Mouse (Mus musculus): ENCODE results near the gene Armc12.
"Not testable (repeated sequence)": the region's sequence is repeated elsewhere in the genome, so short reads cannot be mapped to it uniquely, and the experiment has no call there.

Gene Armc12

DNA sequence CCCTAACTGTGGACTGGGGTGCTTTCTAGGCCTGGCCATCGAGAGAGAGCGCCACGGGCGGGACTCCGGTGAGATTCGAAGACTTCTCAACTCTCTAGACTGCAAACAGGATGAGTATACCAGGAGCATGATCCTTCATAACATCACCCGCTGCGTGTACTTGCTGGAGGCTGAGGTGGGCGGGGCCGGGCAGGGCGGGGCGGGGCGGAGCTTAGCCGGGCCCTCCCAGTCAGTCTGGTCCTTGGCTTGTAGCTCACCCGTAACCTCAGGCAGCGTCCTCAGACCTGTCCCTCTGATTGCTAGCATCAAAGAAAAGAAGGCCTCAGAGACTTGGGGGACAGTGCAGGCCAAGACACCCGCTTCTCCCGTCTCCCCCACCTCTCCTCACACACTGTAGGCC, 1.3 kb downstream of the Armc12 start:
- no peak for DNase-seq (ENCODE audit: low spot score in 2 of 2)

DNA sequence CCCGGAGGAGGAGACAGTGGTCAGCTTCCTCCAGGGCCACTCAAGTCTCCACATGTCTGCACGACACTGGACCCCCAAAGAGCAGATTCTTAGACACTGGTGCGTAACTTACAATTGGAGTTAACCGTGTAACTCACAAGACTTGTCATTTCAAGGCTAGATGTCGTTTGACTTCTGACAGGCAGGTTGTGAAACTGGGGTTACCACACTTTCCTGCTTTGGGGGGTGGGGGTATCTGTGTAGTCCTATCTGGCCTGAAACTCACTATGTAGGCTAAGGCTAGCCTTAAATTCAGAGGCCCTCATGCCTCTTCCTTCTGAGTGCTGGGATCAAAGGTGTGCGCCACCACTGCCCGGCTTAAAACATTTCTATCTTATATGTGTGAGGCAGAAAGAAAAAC, 2.0 kb downstream of the Armc12 start:
- no peak for DNase-seq (ENCODE audit: low spot score in 2 of 2)

DNA sequence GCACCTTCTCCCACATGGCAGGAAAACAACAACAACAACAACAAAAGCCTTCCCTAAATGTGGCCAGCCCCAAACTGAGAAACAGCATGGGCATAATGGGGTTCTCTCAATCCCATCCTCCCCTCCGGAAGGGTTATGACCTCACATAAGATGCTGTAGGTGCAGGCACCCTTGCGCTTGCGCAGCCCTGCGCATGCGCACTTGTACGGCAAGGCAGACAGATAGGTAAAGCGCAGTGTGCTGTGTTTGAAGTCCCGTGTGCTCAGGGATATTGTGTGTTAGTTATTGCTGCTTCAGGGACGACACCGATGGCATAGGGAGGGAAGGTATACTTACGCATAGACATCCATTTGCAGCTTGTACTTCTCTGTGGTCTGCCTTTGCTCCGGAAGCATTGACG, 2.7 kb downstream of the Armc12 start:
- no peak for DNase-seq (ENCODE audit: low spot score in 2 of 2)

DNA sequence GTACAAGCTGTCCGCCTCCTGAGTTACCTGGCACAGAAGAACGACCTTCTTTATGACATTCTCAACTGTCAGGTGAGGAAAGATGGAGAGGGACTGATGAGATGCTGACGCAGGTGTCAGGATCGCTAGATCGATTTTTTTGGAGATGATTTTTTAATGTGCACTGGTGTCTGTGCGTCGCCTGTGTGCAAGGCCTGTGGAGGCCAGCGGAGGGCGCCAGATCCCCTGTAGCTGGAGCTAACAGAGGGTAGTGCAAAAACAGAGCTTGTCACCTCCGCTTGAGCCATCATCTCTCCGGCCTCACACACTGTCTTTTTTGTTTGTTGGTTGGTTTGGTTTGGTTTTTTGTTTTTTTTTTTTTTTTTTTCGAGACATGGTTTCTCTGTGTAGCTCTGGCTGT, 7.3 kb downstream of the Armc12 start:
- DNase-seq (ENCODE audit: low spot score in 2 of 2): no peak

DNA sequence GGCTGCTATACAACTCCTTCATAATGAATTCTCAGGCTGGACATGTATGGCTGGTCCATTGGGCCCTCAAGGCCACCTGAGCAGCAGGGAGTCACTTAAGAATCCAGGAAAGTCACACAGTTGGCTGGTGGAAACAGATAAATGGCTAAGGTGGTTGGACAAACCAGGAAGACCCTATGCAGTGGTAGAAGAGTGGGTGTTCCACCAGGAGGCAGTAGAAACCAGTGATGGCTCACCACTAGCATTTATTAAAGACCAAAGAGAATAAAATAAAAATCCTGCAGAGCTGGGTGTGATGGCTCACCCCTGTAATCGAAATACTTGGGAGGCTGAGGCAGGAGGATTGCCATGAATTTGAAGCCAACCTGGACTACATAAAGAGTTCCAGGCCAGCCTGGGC, 16.3 kb downstream of the Armc12 start:
- no peak for DNase-seq (ENCODE audit: low spot score in 2 of 2)

DNA sequence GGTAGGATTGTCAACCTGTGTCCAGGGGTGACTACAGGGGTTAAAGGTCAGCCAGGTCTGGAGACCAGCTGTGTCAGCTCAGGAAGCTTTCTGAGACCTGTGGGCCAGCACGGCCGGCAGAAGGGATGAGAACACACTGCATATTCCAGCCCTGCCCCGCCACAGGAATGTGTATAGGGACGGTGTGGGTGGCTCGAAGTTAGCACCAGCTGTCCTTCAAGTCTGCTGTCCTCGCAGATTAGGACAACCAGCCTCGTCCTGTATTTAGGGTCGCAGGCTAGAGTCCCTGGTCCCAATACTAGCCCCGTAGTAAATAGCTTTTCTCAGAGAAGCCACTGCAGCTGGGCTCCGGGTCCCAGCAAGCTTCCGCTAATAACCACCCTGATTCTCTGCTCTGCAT, 17.9 kb downstream of the Armc12 start:
- DNase-seq (ENCODE audit: low spot score in 2 of 2): no peak

DNA sequence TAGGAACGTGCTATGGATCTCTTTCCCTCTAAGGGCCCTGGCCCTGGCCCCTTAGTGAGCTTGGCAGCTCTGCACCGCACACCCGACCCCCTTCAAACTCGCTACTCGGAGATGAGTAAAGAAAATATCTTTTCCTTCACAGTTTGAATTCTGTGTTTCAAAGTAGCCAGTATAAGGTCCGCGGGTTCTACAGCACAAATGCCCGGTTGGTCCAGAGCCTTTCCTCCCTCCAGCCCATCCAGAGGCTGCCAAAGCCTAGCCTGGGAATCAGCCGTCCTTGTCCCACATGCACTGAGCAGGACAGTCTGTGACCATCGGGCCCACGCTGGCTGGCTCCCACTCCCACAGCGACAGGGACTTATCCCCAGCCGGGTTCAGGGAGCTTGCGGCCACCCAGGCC, 18.5 kb downstream of the Armc12 start, which contains the start of gene Clpsl2:
Clpsl2 (plus strand) TSS at position 301 of the 400 bp plus-strand sequence.
- no peak for DNase-seq (ENCODE audit: low spot score in 2 of 2)

DNA sequence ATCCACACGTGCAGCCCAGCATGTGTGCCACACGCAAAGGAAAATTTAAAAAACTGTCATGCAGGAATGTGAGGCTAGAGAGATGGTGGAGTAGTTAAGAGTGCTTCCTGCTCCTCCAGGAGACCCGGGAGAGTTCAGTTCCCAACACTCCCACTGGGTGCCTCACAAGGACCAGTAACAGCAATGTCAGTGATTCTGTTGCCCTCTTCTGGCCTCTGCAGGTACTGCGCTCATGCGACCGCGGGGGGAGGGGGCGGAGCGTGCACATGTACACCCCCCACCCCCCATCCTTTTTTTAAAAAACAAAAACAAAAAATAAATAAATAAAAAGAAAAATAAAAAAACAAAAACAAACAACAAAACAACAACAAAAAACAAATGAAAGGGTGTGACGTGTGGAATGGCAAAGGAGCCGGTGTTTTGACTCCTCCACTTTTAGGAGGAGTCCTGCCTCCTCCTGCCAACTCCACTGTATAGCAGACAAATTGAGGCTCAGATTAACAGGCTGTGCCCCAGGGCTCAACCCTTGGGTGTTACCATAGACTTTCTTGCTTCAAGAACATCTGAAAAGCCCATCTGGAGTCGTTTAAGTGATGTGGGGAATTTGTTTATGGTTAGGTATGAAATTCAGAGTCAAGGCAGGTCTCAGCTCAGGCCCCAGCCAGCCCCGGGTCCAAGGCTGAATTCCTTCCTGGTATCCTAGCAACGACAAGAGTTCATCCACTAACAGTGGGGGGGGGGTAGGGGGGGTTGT, 22.6 kb downstream of the Armc12 start:
- peak; percentile 42 to 58 for DNase-seq (ENCODE audit: low spot score in 2 of 2)

DNA sequence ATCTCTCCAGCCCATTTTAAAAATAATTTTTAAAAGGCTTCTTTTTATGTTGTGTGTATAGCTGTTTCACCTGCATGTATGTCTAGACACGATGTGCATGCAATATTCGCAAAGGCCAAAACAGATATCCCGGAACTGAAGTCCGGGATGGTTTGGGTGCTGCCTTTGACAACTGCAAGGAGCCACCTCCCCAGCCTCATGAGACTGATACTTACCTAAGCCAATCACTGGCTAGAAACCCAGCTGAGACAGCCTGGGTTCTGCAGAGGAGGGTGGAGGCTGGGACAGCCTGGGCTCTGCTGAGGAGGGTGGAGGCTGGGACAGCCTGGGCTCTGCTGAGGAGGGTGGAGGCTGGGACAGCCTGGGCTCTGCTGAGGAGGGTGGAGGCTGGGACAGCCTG, 23.4 kb downstream of the Armc12 start:
- DNase-seq (ENCODE audit: low spot score in 2 of 2): not testable (repeated sequence)

DNA sequence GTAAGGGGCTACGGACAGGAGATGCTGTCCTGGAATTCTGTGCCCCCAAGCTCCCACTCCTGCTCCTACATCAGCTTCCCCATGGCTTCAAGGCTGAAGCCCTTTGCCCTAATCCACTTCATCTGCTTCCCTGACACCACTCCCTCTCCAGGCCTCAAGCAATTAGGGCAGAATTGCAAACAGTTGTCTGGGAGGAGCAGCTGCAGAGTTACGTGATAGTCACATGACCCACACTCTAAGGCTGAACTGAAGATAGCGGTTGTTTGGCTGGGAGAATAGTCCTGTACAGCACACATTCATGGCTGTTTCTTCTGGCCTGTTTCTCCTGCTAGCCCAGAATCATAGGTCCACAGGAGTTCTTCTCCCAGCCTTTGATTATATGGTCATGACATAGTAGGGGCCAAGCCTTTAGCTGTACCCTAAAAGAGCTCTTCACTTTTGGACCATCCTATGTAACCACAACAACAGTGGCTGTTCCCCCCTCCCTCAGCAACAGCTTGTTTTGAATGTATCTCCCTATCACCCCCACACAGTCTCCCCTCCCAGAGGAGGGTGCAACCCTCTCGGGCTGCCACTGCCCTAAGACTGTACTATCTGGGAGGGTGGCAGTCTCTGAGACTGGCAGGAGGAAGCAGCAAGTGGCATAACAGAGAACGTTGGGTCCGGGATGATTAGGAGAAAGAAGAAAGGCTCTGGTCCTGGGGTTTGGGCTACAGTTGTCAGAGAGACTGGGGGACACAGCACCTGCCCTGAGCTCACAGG, 26.2 kb downstream of the Armc12 start:
- DNase-seq (ENCODE audit: low spot score in 2 of 2): no peak

DNA sequence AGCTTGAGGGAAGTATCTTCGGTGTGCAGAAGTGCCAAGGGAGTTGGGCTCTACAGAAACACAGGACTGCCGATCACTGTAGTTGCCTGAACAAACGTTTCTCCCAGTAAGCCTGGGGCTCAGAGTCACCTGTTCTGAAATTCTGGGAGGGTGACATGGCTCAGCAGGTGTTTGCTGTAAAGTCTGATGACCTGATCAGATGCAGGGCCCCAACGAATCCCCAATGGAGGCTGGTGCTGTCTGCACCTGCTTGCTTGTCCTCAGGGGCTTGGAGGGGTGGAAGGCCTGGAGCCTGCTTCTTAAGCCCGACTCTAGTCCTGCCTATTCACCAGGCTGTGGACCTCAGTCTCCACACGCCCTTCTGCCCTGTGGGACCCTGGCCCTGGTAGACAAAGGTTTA, 27.2 kb downstream of the Armc12 start:
- no peak for DNase-seq (ENCODE audit: low spot score in 2 of 2)

DNA sequence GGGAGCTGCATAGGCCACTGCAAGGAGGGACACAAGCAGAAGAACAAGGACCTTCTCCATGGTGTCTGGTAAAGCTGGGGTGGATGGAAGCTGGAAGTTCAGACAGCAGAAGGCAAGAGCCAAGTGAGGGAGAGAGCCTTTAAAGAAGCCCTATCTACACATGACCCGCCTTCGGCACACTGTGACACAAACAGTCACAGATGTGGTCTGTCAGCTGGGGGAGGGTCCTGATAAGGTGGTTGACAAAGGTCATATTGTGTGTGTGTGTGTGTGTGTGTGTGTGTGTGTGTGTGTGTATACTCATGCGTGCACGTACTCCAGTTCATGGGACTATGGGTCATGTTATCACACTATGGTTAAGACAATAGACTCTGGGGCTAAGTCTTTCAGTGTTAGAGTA, 30.0 kb downstream of the Armc12 start, which contains the start of gene Clps:
Clps (minus strand) TSS at position 169 of the 400 bp plus-strand sequence.
- no peak for DNase-seq (ENCODE audit: low spot score in 2 of 2)

DNA sequence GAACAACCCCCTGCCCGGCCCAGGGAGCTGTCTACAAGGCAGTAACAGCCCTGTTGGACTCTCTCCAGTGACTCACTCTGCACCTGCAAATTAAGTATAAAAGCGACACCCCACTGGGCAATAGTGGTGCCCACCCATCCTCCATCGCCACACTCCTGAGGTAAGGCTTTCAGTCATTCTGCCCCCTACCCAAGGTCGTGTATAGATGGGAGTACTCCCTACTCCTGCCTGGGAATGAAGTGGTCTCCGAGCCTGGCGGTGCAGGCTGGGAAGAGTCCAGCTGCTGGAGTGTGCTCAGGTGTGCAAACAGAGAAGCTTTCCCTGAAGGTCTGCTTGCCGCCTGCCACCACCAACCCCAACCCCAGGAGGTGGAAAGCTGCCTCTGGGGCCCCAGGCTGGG, 31.0 kb downstream of the Armc12 start:
- DNase-seq (ENCODE audit: low spot score in 2 of 2): no peak

DNA sequence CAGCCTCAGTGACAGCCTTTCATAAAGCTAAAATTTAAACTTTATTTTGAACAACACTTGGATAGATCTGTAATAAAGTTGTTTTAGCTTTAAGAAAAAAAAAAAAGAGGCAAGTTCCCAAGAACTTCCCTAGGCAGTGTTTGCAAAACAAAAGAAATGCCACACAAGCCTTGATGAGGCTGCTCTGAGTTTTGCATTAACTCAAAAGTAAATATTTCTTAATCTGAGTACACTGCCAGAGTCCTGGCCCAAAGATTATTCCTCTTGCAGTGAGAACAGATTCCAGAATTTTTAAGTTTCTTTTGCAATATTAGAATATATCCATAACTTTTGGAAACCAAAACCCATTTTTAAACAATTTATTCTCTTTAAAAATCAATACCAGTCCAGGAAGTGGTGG, 34.6 kb downstream of the Armc12 start:
- DNase-seq (ENCODE audit: low spot score in 2 of 2): no peak

DNA sequence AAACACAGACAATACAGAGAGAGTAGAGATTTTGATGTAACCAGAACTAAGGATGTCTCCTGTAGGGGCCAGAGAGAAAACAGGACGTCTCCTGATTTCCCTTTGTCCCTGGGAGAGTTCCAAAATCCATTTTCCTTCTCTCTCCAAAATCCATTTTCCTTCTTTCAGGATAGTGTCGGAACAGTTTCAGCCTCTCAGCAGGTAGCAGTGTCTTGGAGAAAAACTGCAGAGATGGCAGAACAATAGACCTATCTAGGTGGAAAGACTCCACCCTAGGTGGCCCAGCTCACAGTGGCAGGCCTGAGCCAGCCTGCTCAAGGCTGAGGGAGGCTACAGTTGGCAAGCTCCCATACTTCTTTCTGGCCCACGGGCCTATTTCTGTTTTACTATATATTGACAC, 36.9 kb downstream of the Armc12 start:
- no peak for DNase-seq (ENCODE audit: low spot score in 2 of 2)

DNA sequence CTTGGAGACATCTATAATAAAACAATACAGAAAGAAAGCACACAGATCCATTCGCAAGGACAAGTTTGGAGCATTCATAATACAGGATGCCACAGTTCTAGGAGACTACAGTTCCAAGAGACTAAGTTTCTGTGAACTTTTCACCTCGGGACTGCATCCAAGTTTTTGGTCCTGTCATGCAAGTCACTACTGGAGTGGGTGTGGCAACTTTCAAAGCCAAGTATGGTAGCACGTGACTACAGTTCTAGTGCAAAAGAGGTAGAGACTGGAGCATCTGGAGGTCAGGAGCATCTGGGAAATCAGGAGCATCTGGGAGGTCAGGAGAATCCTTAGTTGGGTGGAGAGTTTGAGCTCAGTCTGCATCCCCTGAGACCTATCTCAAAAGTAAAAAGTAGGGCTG, 41.3 kb downstream of the Armc12 start:
- DNase-seq (ENCODE audit: low spot score in 2 of 2): no peak

DNA sequence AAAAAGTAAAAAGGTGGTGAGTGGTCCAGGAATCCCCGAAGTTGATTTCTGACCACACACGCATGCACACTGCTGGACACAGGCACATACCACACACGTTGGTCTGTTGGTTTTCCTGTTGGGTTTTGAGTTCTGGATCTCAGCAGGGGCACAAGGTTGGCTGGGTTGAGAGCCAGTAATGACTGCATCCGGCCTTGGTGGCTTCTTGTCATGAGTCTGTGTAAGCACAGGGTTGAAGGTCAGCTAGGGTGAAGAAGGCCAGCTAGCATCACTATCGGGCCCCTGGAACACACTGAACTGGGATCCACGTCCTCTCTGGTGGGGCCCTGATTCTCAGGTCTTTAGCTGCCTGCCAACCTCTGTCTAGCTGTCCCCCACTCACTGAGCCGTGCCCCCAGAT, 41.9 kb downstream of the Armc12 start:
- no peak for DNase-seq (ENCODE audit: low spot score in 2 of 2)

DNA sequence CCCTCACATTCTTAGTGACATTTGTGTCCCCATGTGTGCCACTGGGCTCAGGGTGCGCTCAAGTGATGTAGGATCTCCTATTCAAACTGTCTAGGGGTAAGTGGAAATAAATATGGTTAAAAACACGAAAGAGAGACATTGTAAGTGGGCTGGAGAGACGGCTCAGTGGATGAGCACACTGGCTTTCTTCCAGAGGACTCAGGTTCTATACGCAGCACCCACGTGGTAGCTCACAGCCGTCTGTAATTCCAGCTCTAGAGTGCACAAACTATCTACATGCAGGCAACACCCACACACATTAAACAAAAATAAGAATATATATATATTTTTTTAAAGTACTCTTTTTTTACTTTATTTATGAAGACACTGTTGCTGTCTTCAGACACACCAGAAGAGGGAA, 42.3 kb downstream of the Armc12 start:
- DNase-seq (ENCODE audit: low spot score in 2 of 2): no peak

DNA sequence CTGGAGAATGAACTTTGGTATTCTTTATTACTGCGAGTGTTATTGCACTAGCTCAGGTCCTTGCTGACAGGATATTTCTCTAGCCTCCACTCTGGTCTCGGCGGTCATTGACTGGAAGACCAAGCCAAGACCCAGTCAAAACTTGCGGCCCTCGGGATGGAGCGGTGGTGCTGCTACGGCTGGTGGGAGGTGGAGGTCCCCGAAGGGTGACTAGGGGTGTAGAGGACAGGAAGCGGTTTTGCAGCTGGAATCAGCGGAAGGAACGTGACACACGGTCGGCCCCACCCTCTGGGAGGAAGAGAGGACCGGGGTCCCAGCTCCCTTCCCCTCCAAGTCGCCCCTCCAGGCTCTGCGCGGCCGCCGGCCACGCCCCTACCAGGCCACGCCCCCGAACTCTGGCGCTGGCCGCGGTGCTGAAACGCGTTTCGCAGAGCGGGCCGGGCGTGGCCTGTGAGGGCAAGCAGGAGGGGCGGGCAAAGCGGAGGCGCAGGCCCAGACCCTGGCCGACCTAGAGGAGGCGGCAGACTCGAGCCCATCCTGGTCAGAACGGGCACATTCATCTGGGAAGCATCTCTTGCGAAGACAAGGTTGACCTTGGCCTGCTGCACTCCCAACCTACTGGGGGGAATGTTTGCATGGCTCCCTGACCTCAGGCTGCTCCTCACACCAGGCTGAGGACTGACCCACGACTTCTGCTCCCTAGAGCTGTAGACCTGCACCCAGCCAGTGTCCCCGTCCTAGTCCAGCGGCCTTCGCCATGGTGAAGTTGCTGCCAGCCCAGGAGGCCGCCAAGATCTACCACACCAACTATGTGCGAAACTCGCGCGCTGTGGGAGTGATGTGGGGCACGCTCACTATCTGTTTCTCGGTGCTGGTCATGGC, 44.9 kb downstream of the Armc12 start, which contains the start of gene Lhfpl5:
Lhfpl5 (plus strand) TSS at position 398 of the 882 bp plus-strand sequence.
- no peak for DNase-seq (ENCODE audit: low spot score in 2 of 2)

DNA sequence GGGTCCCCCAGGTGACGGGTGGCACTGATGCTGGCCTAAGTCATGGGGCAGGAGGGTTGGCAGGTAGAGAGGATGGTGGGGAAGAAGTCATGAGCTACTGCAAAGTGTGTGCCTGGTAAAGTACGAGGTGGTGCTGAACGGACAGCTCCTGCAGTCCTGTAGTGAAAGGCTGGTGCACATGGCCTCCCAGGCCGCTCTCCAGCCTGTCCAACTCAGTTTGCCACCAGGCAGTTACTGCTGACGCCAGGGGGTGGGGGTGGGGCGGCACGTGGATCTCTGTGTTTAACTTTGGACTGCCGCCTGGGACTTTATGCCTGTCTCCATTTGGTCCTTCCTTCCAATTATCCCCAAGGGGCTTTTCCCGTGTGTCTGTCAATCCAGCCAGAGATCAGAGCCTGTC, 49.8 kb downstream of the Armc12 start:
- DNase-seq (ENCODE audit: low spot score in 2 of 2): no peak

DNA sequence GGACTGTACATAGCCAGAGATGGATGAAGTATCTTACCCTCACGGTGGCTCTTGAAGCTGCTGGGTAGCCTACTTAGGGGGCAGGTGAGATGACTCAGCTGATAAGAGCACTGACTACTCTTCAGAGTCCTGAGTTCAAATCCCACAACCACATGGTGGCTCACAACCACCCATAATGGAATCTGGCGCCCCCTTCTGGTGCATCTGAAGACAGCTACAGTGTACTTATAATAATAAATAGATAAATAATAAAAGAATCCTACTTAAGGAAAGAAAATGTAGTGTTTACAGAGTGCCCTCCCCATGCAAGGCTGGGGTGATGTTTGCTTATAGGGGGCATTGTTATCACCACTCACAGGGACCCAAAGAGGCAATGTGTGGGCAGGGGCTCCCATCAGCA, 50.5 kb downstream of the Armc12 start:
- no peak for DNase-seq (ENCODE audit: low spot score in 2 of 2)

DNA sequence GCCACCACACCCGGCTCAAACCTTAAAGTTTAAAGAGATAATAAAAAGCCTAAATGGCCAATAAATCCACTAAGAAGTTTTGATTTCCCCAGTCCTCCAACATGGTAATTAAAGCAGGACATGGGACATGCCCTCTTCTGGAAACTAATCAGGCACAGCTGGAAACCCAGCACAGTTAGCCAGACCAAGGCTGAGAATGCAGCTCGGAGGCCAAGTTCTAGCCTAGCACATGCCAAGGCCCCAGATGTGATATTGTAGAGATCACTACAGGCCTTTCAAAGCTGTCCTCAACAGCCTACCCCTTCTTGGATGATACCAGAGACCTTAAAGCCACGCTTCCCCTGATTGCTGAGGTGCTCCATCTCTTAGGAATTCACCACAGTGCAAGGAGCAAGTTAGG, 55.9 kb downstream of the Armc12 start:
- no peak for DNase-seq (ENCODE audit: low spot score in 2 of 2)

Data from frontal cortex, postnatal 25 days (tissue).